Mouse (Mus musculus): ENCODE data around the gene Grip2. TPM values are rescaled to one million over a fixed set of nuclear protein-coding genes. Genes with fewer than 3 reads are reported as not detected.

Grip2 gene
- total and polyA plus RNA-seq, 2 experiments from 2014 or later, result 7.8 to 29.7 TPM

- H3K9ac ChIP-seq (replicated peaks; ENCODE audit: low read length, poor library complexity, severe bottlenecking), result peak overlapping the region; percentile 48; the same call in 1 of the 2 replicates
- 39% methylated on average over 6 of the region's 6 CpGs for WGBS
These were observed 107.9 kb downstream of the Grip2 start for GRCm38 (mm10) chr6:91719042-91719747.

GRCm38 (mm10) chr6:91718603-91719002, 108.4 kb downstream of the Grip2 start:
- no peak for ATAC-seq (ENCODE audit: low FRiP score)
- Histone ChIP-seq H3K9ac (replicated peaks; ENCODE audit: low read length, poor library complexity, severe bottlenecking) (0 out of 2 replicates have a peak overlapping the region, but pooled peaks have one; percentile 2), H3K27ac (ENCODE audit: low read depth, low read length) (peak overlapping the region; percentile 94), H3K4me2 (ENCODE audit: low read depth, low read length, poor library complexity, severe bottlenecking) (no peak overlapping the region), H3K4me1 (ENCODE audit: insufficient read depth, low read length) (peaks cover 25% of the 10 kb centered on the region), H3K4me3 (ENCODE audit: low read depth, low read length) (no peak overlapping the region), H3K9me3 (ENCODE audit: low read length) (no peaks in the 10 kb centered on the region), H3K36me3 (ENCODE audit: insufficient read depth, low read length) (peaks cover 12% of the 10 kb centered on the region), H3K27me3 (ENCODE audit: insufficient read depth, low read length) (no peaks in the 10 kb centered on the region)
- WGBS, result 56% methylated on average over 3 of the region's 3 CpGs
- no peak for TF ChIP-seq CTCF (IDR thresholded peaks at IDR 0.05)
- no peak for DNase-seq (ENCODE audit: low spot score)

More at GRCm38 (mm10) chr6:91719042-91719747, 107.9 kb downstream of the Grip2 start:
- Histone ChIP-seq H3K27ac (ENCODE audit: low read depth, low read length) (peak overlapping the region; percentile 94), H3K4me2 (ENCODE audit: low read depth, low read length, poor library complexity, severe bottlenecking) (no peak overlapping the region), H3K4me1 (ENCODE audit: insufficient read depth, low read length) (peaks cover 25% of the 10 kb centered on the region), H3K9me3 (ENCODE audit: low read length) (no peaks in the 10 kb centered on the region), H3K36me3 (ENCODE audit: insufficient read depth, low read length) (peaks cover 18% of the 10 kb centered on the region), H3K27me3 (ENCODE audit: insufficient read depth, low read length) (no peaks in the 10 kb centered on the region), H3K4me3 (ENCODE audit: low read depth, low read length) (no peak overlapping the region)
- TF ChIP-seq CTCF (IDR thresholded peaks at IDR 0.05), result 0 out of 2 replicates have a peak, but pooled peaks have one; percentile 23
- peak; percentile 83 for DNase-seq (ENCODE audit: low spot score)
- peak; percentile 66 for ATAC-seq (ENCODE audit: low FRiP score)

GRCm38 (mm10) chr6:91718067-91718466, 109.0 kb downstream of the Grip2 start:
- no peak for TF ChIP-seq CTCF (IDR thresholded peaks at IDR 0.05)
- peaks cover 26% of the 10 kb centered on the region for H3K4me1 ChIP-seq (ENCODE audit: insufficient read depth, low read length)
- H3K36me3 ChIP-seq (ENCODE audit: insufficient read depth, low read length), result peaks cover 6% of the 10 kb centered on the region; the same call in 1 of the 2 replicates
- ATAC-seq (ENCODE audit: low FRiP score), result no peak
- no peak overlapping the region for H3K4me3 ChIP-seq (ENCODE audit: low read depth, low read length)
- no peak overlapping the region for H3K4me2 ChIP-seq (ENCODE audit: low read depth, low read length, poor library complexity, severe bottlenecking)
- no peak overlapping the region for H3K9ac ChIP-seq (replicated peaks; ENCODE audit: low read length, poor library complexity, severe bottlenecking)
- H3K9me3 ChIP-seq (ENCODE audit: low read length), result no peaks in the 10 kb centered on the region
- peak overlapping the region; percentile 94 for H3K27ac ChIP-seq (ENCODE audit: low read depth, low read length)
- no peaks in the 10 kb centered on the region for H3K27me3 ChIP-seq (ENCODE audit: insufficient read depth, low read length)
- no peak for DNase-seq (ENCODE audit: low spot score)
- WGBS, result 55% methylated on average over 2 of the region's 2 CpGs

- Histone ChIP-seq H3K9me3 (ENCODE audit: low read length) (no peaks in the 10 kb centered on the region), H3K4me3 (ENCODE audit: low read depth, low read length) (no peak overlapping the region), H3K27ac (ENCODE audit: low read depth, low read length) (no peak overlapping the region), H3K9ac (replicated peaks; ENCODE audit: low read length, poor library complexity, severe bottlenecking) (no peak overlapping the region), H3K4me1 (ENCODE audit: insufficient read depth, low read length) (peaks cover 33% of the 10 kb centered on the region), H3K27me3 (ENCODE audit: insufficient read depth, low read length) (no peaks in the 10 kb centered on the region), H3K36me3 (ENCODE audit: insufficient read depth, low read length) (peaks cover 11% of the 10 kb centered on the region; the same call in 1 of the 2 replicates), H3K4me2 (ENCODE audit: low read depth, low read length, poor library complexity, severe bottlenecking) (no peak overlapping the region)
- DNase-seq (ENCODE audit: low spot score), result no peak
- 81% methylated on average over 6 of the region's 6 CpGs for WGBS
- TF ChIP-seq CTCF (IDR thresholded peaks at IDR 0.05), result no peak
- no peak for ATAC-seq (ENCODE audit: low FRiP score)
These were observed 110.9 kb downstream of the Grip2 start for GRCm38 (mm10) chr6:91715988-91716810.

- no peak overlapping the region for H3K9ac ChIP-seq (replicated peaks; ENCODE audit: low read length, poor library complexity, severe bottlenecking)
- H3K27ac ChIP-seq (ENCODE audit: low read depth, low read length), result no peak overlapping the region
- H3K4me1 ChIP-seq (ENCODE audit: insufficient read depth, low read length), result peaks cover 27% of the 10 kb centered on the region
- no peaks in the 10 kb centered on the region for H3K27me3 ChIP-seq (ENCODE audit: insufficient read depth, low read length)
- peaks cover 15% of the 10 kb centered on the region; the same call in 1 of the 2 replicates for H3K36me3 ChIP-seq (ENCODE audit: insufficient read depth, low read length)
- H3K9me3 ChIP-seq (ENCODE audit: low read length), result no peaks in the 10 kb centered on the region
- ATAC-seq (ENCODE audit: low FRiP score) (no peak), DNase-seq (ENCODE audit: low spot score) (no peak)
- H3K4me3 ChIP-seq (ENCODE audit: low read depth, low read length), result no peak overlapping the region
- no peak for TF ChIP-seq CTCF (IDR thresholded peaks at IDR 0.05)
- no peak overlapping the region for H3K4me2 ChIP-seq (ENCODE audit: low read depth, low read length, poor library complexity, severe bottlenecking)
- WGBS, result 75% methylated on average over 8 of the region's 8 CpGs
These were observed 112.0 kb downstream of the Grip2 start for GRCm38 (mm10) chr6:91715023-91715422.
